Mouse (Mus musculus) forebrain, embryonic 15.5 days (tissue): Measurements from ENCODE around the gene Gm26566. TPM values are rescaled to one million over a fixed set of nuclear protein-coding genes. Genes with fewer than 3 reads are reported as not detected.

Experiments used
- ATAC-seq: fragments of 200-750 bp; cut with Nextera tagmentation; replicated peaks from 2 replicates; pipeline ENCODE4 v1.8.0; 2017; ENCODE audit warnings: mild to moderate bottlenecking, moderate TSS enrichment, moderate library complexity
- H3K27ac ChIP-seq: fragments of 300-500 bp; sonication (generic); replicated peaks from 2 replicates; pipeline ENCODE4 v1.5.1; 2015; ENCODE audit warnings: mild to moderate bottlenecking, inconsistent platforms
- H3K27me3 ChIP-seq: fragments of 300-500 bp; sonication (generic); 2 replicates; pipeline ENCODE4 v1.6.1; 2015; ENCODE audit warnings: inconsistent platforms
- H3K36me3 ChIP-seq: fragments of 300-500 bp; sonication (generic); 2 replicates; pipeline ENCODE4 v1.6.1; 2015; ENCODE audit warnings: mild to moderate bottlenecking, inconsistent platforms
- H3K4me1 ChIP-seq: fragments of 300-500 bp; sonication (generic); 2 replicates; pipeline ENCODE4 v1.6.1; 2015; ENCODE audit warnings: inconsistent platforms
- H3K4me2 ChIP-seq: fragments of 300-500 bp; sonication (generic); replicated peaks from 2 replicates; pipeline ENCODE4 v1.6.1; 2015; ENCODE audit warnings: mild to moderate bottlenecking, inconsistent platforms
- H3K4me3 ChIP-seq: fragments of 300-500 bp; sonication (generic); 2 replicates; pipeline ENCODE4 v1.5.1; 2015; ENCODE audit warnings: mild to moderate bottlenecking, inconsistent platforms
- H3K9ac ChIP-seq: fragments of 300-500 bp; sonication (generic); replicated peaks from 2 replicates; pipeline ENCODE4 v1.6.1; 2015; ENCODE audit warnings: mild to moderate bottlenecking, inconsistent platforms
- H3K9me3 ChIP-seq: fragments of 300-500 bp; sonication (generic); 2 replicates; pipeline ENCODE4 v1.6.1; 2016; ENCODE audit warnings: inconsistent platforms
- WGBS: fragments of 180-500 bp; shearing (Covaris S2); methylation state at CpG from one replicate; pipeline ENCODE4 v1.1.7; 2015; ENCODE audit warnings: mixed read lengths; 5-methylcytosine and 5-hydroxymethylcytosine counted together
- polyA plus RNA-seq: library from polyadenylated mRNA; unstranded; fragments of >200 nt; fragmentation: Nextera tagmentation; extraction: Ambion mirVana; gene quantifications from 2 replicates; pipeline ENCODE4 v1.2.1, GENCODE M21; 2015

Gm26566 gene
- polyA plus RNA-seq, 1 experiment from 2014 or later = 2.3 TPM

GRCm38 (mm10) chr4:88699301-88699700 is 22.3 kb upstream of the Gm26566 start:
- H3K9me3 ChIP-seq = no peaks in the 10 kb centered on the region
- no peak overlapping the region for H3K27ac ChIP-seq
- WGBS = 80% methylated on average over 1 of the region's 1 CpGs
- no peak for ATAC-seq
- no peaks in the 10 kb centered on the region for H3K4me1 ChIP-seq
- H3K4me2 ChIP-seq = no peak overlapping the region
- no peaks in the 10 kb centered on the region for H3K36me3 ChIP-seq
- H3K27me3 ChIP-seq = no peaks in the 10 kb centered on the region
- H3K9ac ChIP-seq = no peak overlapping the region
- no peak overlapping the region for H3K4me3 ChIP-seq

- no peaks in the 10 kb centered on the region for H3K4me1 ChIP-seq
- no peak for ATAC-seq
- H3K4me2 ChIP-seq = no peak overlapping the region
- H3K4me3 ChIP-seq = no peak overlapping the region
- H3K27me3 ChIP-seq = no peaks in the 10 kb centered on the region
- H3K9me3 ChIP-seq = no peaks in the 10 kb centered on the region
- no peak overlapping the region for H3K9ac ChIP-seq
- 55% methylated on average over 3 of the region's 3 CpGs for WGBS
- H3K27ac ChIP-seq = no peak overlapping the region
- no peaks in the 10 kb centered on the region for H3K36me3 ChIP-seq
Measured at GRCm38 (mm10) chr4:88705924-88706323, 15.7 kb upstream of the Gm26566 start.

GRCm38 (mm10) chr4:88707128-88707826 is 14.3 kb upstream of the Gm26566 start:
- no peak overlapping the region for H3K4me2 ChIP-seq
- no peak for ATAC-seq
- WGBS = 89% methylated on average over 1 of the region's 1 CpGs
- no peaks in the 10 kb centered on the region for H3K4me1 ChIP-seq
- H3K9me3 ChIP-seq = no peaks in the 10 kb centered on the region
- no peak overlapping the region for H3K9ac ChIP-seq
- no peaks in the 10 kb centered on the region for H3K36me3 ChIP-seq
- H3K27ac ChIP-seq = no peak overlapping the region
- no peak overlapping the region for H3K4me3 ChIP-seq
- H3K27me3 ChIP-seq = no peaks in the 10 kb centered on the region

GRCm38 (mm10) chr4:88714281-88714680 is 7.3 kb upstream of the Gm26566 start:
- H3K36me3 ChIP-seq = peaks cover 35% of the 10 kb centered on the region
- WGBS = 87% methylated on average over 1 of the region's 1 CpGs
- no peak overlapping the region for H3K9ac ChIP-seq
- no peaks in the 10 kb centered on the region for H3K27me3 ChIP-seq
- no peak for ATAC-seq
- no peak overlapping the region for H3K27ac ChIP-seq
- H3K9me3 ChIP-seq = no peaks in the 10 kb centered on the region
- H3K4me1 ChIP-seq = peaks cover 21% of the 10 kb centered on the region
- no peak overlapping the region for H3K4me2 ChIP-seq
- no peak overlapping the region for H3K4me3 ChIP-seq

GRCm38 (mm10) chr4:88715059-88715458 is 6.5 kb upstream of the Gm26566 start:
- no peak overlapping the region for H3K4me2 ChIP-seq
- H3K27ac ChIP-seq = no peak overlapping the region
- peaks cover 37% of the 10 kb centered on the region for H3K36me3 ChIP-seq
- H3K4me1 ChIP-seq = peaks cover 28% of the 10 kb centered on the region
- H3K9me3 ChIP-seq = no peaks in the 10 kb centered on the region
- ATAC-seq = no peak
- H3K4me3 ChIP-seq = no peak overlapping the region
- no peaks in the 10 kb centered on the region for H3K27me3 ChIP-seq
- H3K9ac ChIP-seq = no peak overlapping the region

- 60% methylated on average over 1 of the region's 1 CpGs for WGBS
- no peaks in the 10 kb centered on the region for H3K27me3 ChIP-seq
- H3K36me3 ChIP-seq = peaks cover 33% of the 10 kb centered on the region
- H3K9ac ChIP-seq = 0 out of 2 replicates have a peak overlapping the region, but pooled peaks have one; percentile 3
- H3K27ac ChIP-seq = no peak overlapping the region
- peak overlapping the region; percentile 29 for H3K4me3 ChIP-seq
- no peaks in the 10 kb centered on the region for H3K9me3 ChIP-seq
- H3K4me1 ChIP-seq = peaks cover 41% of the 10 kb centered on the region
- H3K4me2 ChIP-seq = peak overlapping the region; percentile 47
- ATAC-seq = no peak
Measured at GRCm38 (mm10) chr4:88718715-88719114, 2.9 kb upstream of the Gm26566 start.

- Histone ChIP-seq H3K4me1 (peaks cover 26% of the 10 kb centered on the region), H3K4me2 (no peak overlapping the region), H3K36me3 (peaks cover 4% of the 10 kb centered on the region; the same call in 1 of the 2 replicates), H3K4me3 (no peak overlapping the region), H3K27me3 (no peaks in the 10 kb centered on the region), H3K9ac (no peak overlapping the region), H3K27ac (no peak overlapping the region), H3K9me3 (no peaks in the 10 kb centered on the region)
- ATAC-seq = no peak
- WGBS = 69% methylated on average over 8 of the region's 8 CpGs
Measured at GRCm38 (mm10) chr4:88723497-88724090, 2.0 kb downstream of the Gm26566 start.

- WGBS = 92% methylated on average over 6 of the region's 6 CpGs
- H3K9ac ChIP-seq = no peak overlapping the region
- H3K4me1 ChIP-seq = no peaks in the 10 kb centered on the region
- H3K4me3 ChIP-seq = no peak overlapping the region
- H3K36me3 ChIP-seq = no peaks in the 10 kb centered on the region
- no peaks in the 10 kb centered on the region for H3K9me3 ChIP-seq
- no peak overlapping the region for H3K4me2 ChIP-seq
- ATAC-seq = no peak
- no peaks in the 10 kb centered on the region for H3K27me3 ChIP-seq
- H3K27ac ChIP-seq = no peak overlapping the region
Measured at GRCm38 (mm10) chr4:88726727-88727126, 5.1 kb downstream of the Gm26566 start.

- Histone ChIP-seq H3K9ac (no peak overlapping the region), H3K9me3 (no peaks in the 10 kb centered on the region), H3K4me2 (no peak overlapping the region), H3K27ac (no peak overlapping the region), H3K4me1 (no peaks in the 10 kb centered on the region), H3K27me3 (no peaks in the 10 kb centered on the region), H3K36me3 (no peaks in the 10 kb centered on the region), H3K4me3 (no peak overlapping the region)
- no peak; the same call in 1 of the 2 replicates for ATAC-seq
- 0% methylated on average over 1 of the region's 1 CpGs for WGBS
Measured at GRCm38 (mm10) chr4:88727324-88727723, 5.7 kb downstream of the Gm26566 start.

GRCm38 (mm10) chr4:88738480-88738879 is 16.9 kb downstream of the Gm26566 start:
- Histone ChIP-seq H3K36me3 (no peaks in the 10 kb centered on the region), H3K4me2 (no peak overlapping the region), H3K9ac (no peak overlapping the region), H3K27ac (no peak overlapping the region), H3K4me1 (no peaks in the 10 kb centered on the region), H3K27me3 (no peaks in the 10 kb centered on the region), H3K4me3 (no peak overlapping the region), H3K9me3 (no peaks in the 10 kb centered on the region)
- no peak for ATAC-seq
- WGBS = 6% methylated on average over 2 of the region's 2 CpGs

GRCm38 (mm10) chr4:88739036-88739435 is 17.4 kb downstream of the Gm26566 start:
- ATAC-seq = no peak
- H3K27me3 ChIP-seq = no peaks in the 10 kb centered on the region
- H3K9me3 ChIP-seq = no peaks in the 10 kb centered on the region
- no peak overlapping the region for H3K4me3 ChIP-seq
- WGBS = 89% methylated on average over 6 of the region's 6 CpGs
- no peaks in the 10 kb centered on the region for H3K36me3 ChIP-seq
- H3K4me2 ChIP-seq = no peak overlapping the region
- no peak overlapping the region for H3K9ac ChIP-seq
- no peaks in the 10 kb centered on the region for H3K4me1 ChIP-seq
- no peak overlapping the region for H3K27ac ChIP-seq

GRCm38 (mm10) chr4:88741426-88741825 is 19.8 kb downstream of the Gm26566 start:
- Histone ChIP-seq H3K9me3 (no peaks in the 10 kb centered on the region), H3K9ac (no peak overlapping the region), H3K4me3 (no peak overlapping the region), H3K27me3 (no peaks in the 10 kb centered on the region), H3K27ac (no peak overlapping the region), H3K36me3 (no peaks in the 10 kb centered on the region), H3K4me2 (no peak overlapping the region), H3K4me1 (no peaks in the 10 kb centered on the region)
- ATAC-seq = no peak
- WGBS = 95% methylated on average over 4 of the region's 4 CpGs
